Mouse (Mus musculus) forebrain, embryonic 16.5 days (tissue): ENCODE measurements around the gene Spats1. TPM values are rescaled to one million over a fixed set of nuclear protein-coding genes. Genes with fewer than 3 reads are reported as not detected.

Experiments used
- ATAC-seq: fragments of 200-750 bp; cut with Nextera tagmentation; 2 replicates; pipeline ENCODE4 v1.8.0; 2017; ENCODE audit warnings: mild to moderate bottlenecking, moderate library complexity
- H3K27ac ChIP-seq: fragments of 300-500 bp; sonication (generic); 2 replicates; pipeline ENCODE4 v1.5.1; 2014; ENCODE audit warnings: low read length, control low read depth
- H3K27me3 ChIP-seq: fragments of 300-500 bp; sonication (generic); replicated peaks from 2 replicates; pipeline ENCODE4 v1.6.1; 2014; ENCODE audit warnings: low read length; ENCODE audit not compliant: control insufficient read depth, insufficient read depth
- H3K36me3 ChIP-seq: fragments of 300-500 bp; sonication (generic); 2 replicates; pipeline ENCODE4 v1.6.1; 2014; ENCODE audit not compliant: control insufficient read depth, insufficient read depth
- H3K4me1 ChIP-seq: fragments of 300-500 bp; sonication (generic); replicated peaks from 2 replicates; pipeline ENCODE4 v1.6.1; 2014; ENCODE audit warnings: low read length; ENCODE audit not compliant: control insufficient read depth, insufficient read depth
- H3K4me2 ChIP-seq: fragments of 300-500 bp; sonication (generic); 2 replicates; pipeline ENCODE4 v1.6.1; 2014; ENCODE audit warnings: mild to moderate bottlenecking, low read length, control low read depth
- H3K4me3 ChIP-seq: fragments of 300-500 bp; sonication (generic); replicated peaks from 2 replicates; pipeline ENCODE4 v1.5.1; 2014; ENCODE audit warnings: mild to moderate bottlenecking, low read length, control low read depth
- H3K9ac ChIP-seq: fragments of 300-500 bp; sonication (generic); replicated peaks from 2 replicates; pipeline ENCODE4 v1.6.1; 2014; ENCODE audit warnings: low read depth, low read length, control low read depth
- H3K9me3 ChIP-seq: fragments of 300-500 bp; sonication (generic); 2 replicates; pipeline ENCODE4 v1.6.1; 2016; ENCODE audit warnings: low read length; ENCODE audit not compliant: control insufficient read depth
- WGBS: fragments of 180-500 bp; shearing (Covaris S2); extraction: QIAGEN DNeasy Blood & Tissue Kit; methylation state at CpG from one replicate; pipeline ENCODE4 v1.1.7; 2014; 5-methylcytosine and 5-hydroxymethylcytosine counted together
- polyA plus RNA-seq: library from polyadenylated mRNA; unstranded; fragments of >200 nt; fragmentation: Nextera tagmentation; extraction: Ambion mirVana; gene quantifications from 2 replicates; pipeline ENCODE4 v1.2.1, GENCODE M21; 2015

Spats1 gene
- 1.1 and 1.5 TPM in 2 replicates for polyA plus RNA-seq

- Histone ChIP-seq H3K9me3 (no peaks in the 10 kb centered on the region), H3K4me1 (peaks cover 12% of the 10 kb centered on the region), H3K27ac (peak within 1 kb of the TSS; percentile 52), H3K9ac (peak within 1 kb of the TSS; percentile 52), H3K36me3 (no peaks in the 10 kb centered on the region), H3K27me3 (no peaks in the 10 kb centered on the region), H3K4me3 (peak within 1 kb of the TSS; percentile 45), H3K4me2 (peak within 1 kb of the TSS; percentile 77)
- ATAC-seq, result peak; percentile 86
- 3% methylated on average over 30 of the region's 30 CpGs for WGBS
Observed at GRCm38 (mm10) chr17:45474669-45475465, at the start of gene Spats1. Gene Spats1, minus strand, starts transcription at chr17:45475415.

- no peak overlapping the region for H3K4me3 ChIP-seq
- H3K4me2 ChIP-seq, result no peak overlapping the region
- no peak for ATAC-seq
- no peaks in the 10 kb centered on the region for H3K36me3 ChIP-seq
- H3K27me3 ChIP-seq, result no peaks in the 10 kb centered on the region
- H3K9ac ChIP-seq, result no peak overlapping the region
- 64% methylated on average over 4 of the region's 4 CpGs for WGBS
- H3K4me1 ChIP-seq, result peaks cover 14% of the 10 kb centered on the region
- H3K27ac ChIP-seq, result no peak overlapping the region
- H3K9me3 ChIP-seq, result no peaks in the 10 kb centered on the region
Observed at GRCm38 (mm10) chr17:45524961-45525360, 49.7 kb upstream of the Spats1 start.

- no peaks in the 10 kb centered on the region for H3K27me3 ChIP-seq
- H3K36me3 ChIP-seq, result no peaks in the 10 kb centered on the region
- peak; percentile 83 for ATAC-seq
- peak within 1 kb of the TSS; percentile 78 for H3K4me2 ChIP-seq
- no peak within 1 kb of the TSS for H3K27ac ChIP-seq
- WGBS, result under 1% methylated on average over 21 of the region's 21 CpGs
- peak within 1 kb of the TSS; percentile 65 for H3K9ac ChIP-seq
- H3K4me1 ChIP-seq, result peaks cover 14% of the 10 kb centered on the region
- peak within 1 kb of the TSS; percentile 44 for H3K4me3 ChIP-seq
- H3K9me3 ChIP-seq, result no peaks in the 10 kb centered on the region
Observed at GRCm38 (mm10) chr17:45523263-45523662, 48.0 kb upstream of the Spats1 start, which contains the start of gene Tcte1. Gene Tcte1, plus strand, starts transcription at chr17:45523434.

- 88% methylated on average over 11 of the region's 11 CpGs for WGBS
- ATAC-seq, result no peak
- peaks cover 17% of the 10 kb centered on the region for H3K4me1 ChIP-seq
- no peaks in the 10 kb centered on the region for H3K9me3 ChIP-seq
- no peaks in the 10 kb centered on the region for H3K27me3 ChIP-seq
- H3K27ac ChIP-seq, result no peak overlapping the region
- H3K9ac ChIP-seq, result no peak overlapping the region
- no peak overlapping the region for H3K4me3 ChIP-seq
- no peaks in the 10 kb centered on the region for H3K36me3 ChIP-seq
- no peak overlapping the region for H3K4me2 ChIP-seq
Observed at GRCm38 (mm10) chr17:45520136-45520535, 44.9 kb upstream of the Spats1 start.

GRCm38 (mm10) chr17:45518766-45519475, 43.7 kb upstream of the Spats1 start:
- H3K9ac ChIP-seq, result no peak overlapping the region
- peaks cover 17% of the 10 kb centered on the region for H3K4me1 ChIP-seq
- H3K27ac ChIP-seq, result no peak overlapping the region
- H3K27me3 ChIP-seq, result no peaks in the 10 kb centered on the region
- H3K4me3 ChIP-seq, result no peak overlapping the region
- H3K4me2 ChIP-seq, result no peak overlapping the region
- H3K9me3 ChIP-seq, result no peaks in the 10 kb centered on the region
- ATAC-seq, result no peak
- no peaks in the 10 kb centered on the region for H3K36me3 ChIP-seq
- 70% methylated on average over 12 of the region's 12 CpGs for WGBS

GRCm38 (mm10) chr17:45517549-45518215, 42.5 kb upstream of the Spats1 start:
- Histone ChIP-seq H3K27me3 (no peaks in the 10 kb centered on the region), H3K27ac (no peak overlapping the region), H3K36me3 (no peaks in the 10 kb centered on the region), H3K9ac (no peak overlapping the region), H3K4me3 (no peak overlapping the region), H3K4me2 (no peak overlapping the region), H3K9me3 (no peaks in the 10 kb centered on the region), H3K4me1 (peaks cover 9% of the 10 kb centered on the region)
- ATAC-seq, result no peak
- 93% methylated on average over 28 of the region's 28 CpGs for WGBS

GRCm38 (mm10) chr17:45517135-45517534, 41.9 kb upstream of the Spats1 start:
- Histone ChIP-seq H3K4me1 (peaks cover 3% of the 10 kb centered on the region), H3K4me3 (no peak overlapping the region), H3K27me3 (no peaks in the 10 kb centered on the region), H3K27ac (no peak overlapping the region), H3K4me2 (no peak overlapping the region), H3K9me3 (no peaks in the 10 kb centered on the region), H3K9ac (no peak overlapping the region), H3K36me3 (no peaks in the 10 kb centered on the region)
- WGBS, result 94% methylated on average over 21 of the region's 21 CpGs
- no peak for ATAC-seq

GRCm38 (mm10) chr17:45516488-45516887, 41.3 kb upstream of the Spats1 start:
- peak; percentile 41 for ATAC-seq
- H3K36me3 ChIP-seq, result no peaks in the 10 kb centered on the region
- H3K9me3 ChIP-seq, result no peaks in the 10 kb centered on the region
- no peak overlapping the region for H3K9ac ChIP-seq
- H3K4me3 ChIP-seq, result no peak overlapping the region
- H3K4me2 ChIP-seq, result no peak overlapping the region
- H3K27ac ChIP-seq, result no peak overlapping the region
- WGBS, result 55% methylated on average over 8 of the region's 8 CpGs
- peaks cover 3% of the 10 kb centered on the region; the same call in 1 of the 2 replicates for H3K4me1 ChIP-seq
- H3K27me3 ChIP-seq, result no peaks in the 10 kb centered on the region

GRCm38 (mm10) chr17:45515806-45516205, 40.6 kb upstream of the Spats1 start:
- no peak overlapping the region for H3K9ac ChIP-seq
- H3K4me3 ChIP-seq, result no peak overlapping the region
- H3K4me1 ChIP-seq, result peaks cover 3% of the 10 kb centered on the region; the same call in 1 of the 2 replicates
- H3K4me2 ChIP-seq, result no peak overlapping the region
- no peaks in the 10 kb centered on the region for H3K27me3 ChIP-seq
- no peak overlapping the region for H3K27ac ChIP-seq
- ATAC-seq, result no peak
- 90% methylated on average over 10 of the region's 10 CpGs for WGBS
- no peaks in the 10 kb centered on the region for H3K9me3 ChIP-seq
- no peaks in the 10 kb centered on the region for H3K36me3 ChIP-seq
